ENCODE assay signal across 31 mouse cellular contexts in the genomic region with DNA sequence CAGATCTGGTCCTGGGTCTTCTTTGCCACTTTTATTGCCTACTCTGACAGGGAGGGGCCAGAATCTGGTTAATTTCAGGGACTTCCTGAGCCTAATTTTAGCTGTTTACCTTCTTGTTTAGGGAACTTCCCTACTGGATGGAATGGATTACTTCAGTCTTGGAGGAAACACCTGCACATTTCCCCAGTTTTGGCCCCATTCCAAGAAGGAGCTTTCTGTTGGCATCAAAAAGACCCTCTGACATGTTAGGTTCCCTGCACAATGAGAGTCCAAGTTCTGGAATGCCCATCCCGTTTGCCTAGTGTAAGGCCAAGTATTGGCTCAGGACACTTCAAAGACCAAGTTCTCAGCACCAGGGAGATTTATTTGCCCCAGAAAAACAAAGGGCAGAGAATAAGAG. TPM values are rescaled to one million over a fixed set of nuclear protein-coding genes. Genes with fewer than 3 reads are reported as not detected.
"Had no signal": no experiment of that assay in that cellular context is flagged by ENCODE, and none has a peak within 500 bp of the region (broad histone marks: within the 10 kb centered on the region; RNA-seq: fewer than 3 reads in every experiment).

No protein-coding gene starts in this region.

- H3K27me3 ChIP-seq: limb, embryonic 12.5 days; limb, embryonic 13.5 days; limb, embryonic 15.5 days; liver, embryonic 12.5 days; liver, embryonic 13.5 days; liver, embryonic 15.5 days; lung, embryonic 15.5 days; megakaryocyte, embryonic 14.5 days; midbrain, embryonic 12.5 days; midbrain, embryonic 13.5 days; midbrain, embryonic 15.5 days; neural tube, embryonic 12.5 days had no signal

- H3K9me3 ChIP-seq: limb, embryonic 10.5 days; limb, embryonic 15.5 days; liver, embryonic 12.5 days; liver, embryonic 15.5 days; lung, embryonic 15.5 days; midbrain, embryonic 15.5 days had no signal

- H3K27ac ChIP-seq: limb, embryonic 10.5 days; limb, embryonic 12.5 days; limb, embryonic 13.5 days; limb, embryonic 15.5 days; liver, embryonic 12.5 days; liver, embryonic 13.5 days; liver, embryonic 14.5 days; liver, embryonic 15.5 days; lung, embryonic 15.5 days; macrophage; midbrain, embryonic 10.5 days; midbrain, embryonic 12.5 days; midbrain, embryonic 13.5 days; midbrain, embryonic 15.5 days; neural tube, embryonic 12.5 days had no signal

- ATAC-seq: liver, embryonic 12.5 days; liver, postnatal 0 days; lung, postnatal 0 days; midbrain, embryonic 13.5 days; midbrain, embryonic 15.5 days; midbrain, embryonic 16.5 days had no signal

- DNase-seq: left cerebral cortex, postnatal 4 days; liver; liver, embryonic 13.5 days; liver, postnatal 0 days; lung, adult 18-20 months; lung, adult 2 months; lung, postnatal 14 days; lung, postnatal 36 days; lung, postnatal 4 days; midbrain, embryonic 14.5 days had no signal

- H3K4me2 ChIP-seq: limb, embryonic 12.5 days; limb, embryonic 13.5 days; limb, embryonic 15.5 days; liver, embryonic 11.5 days; liver, embryonic 12.5 days; liver, embryonic 13.5 days; liver, embryonic 15.5 days; lung, embryonic 15.5 days; midbrain, embryonic 11.5 days; midbrain, embryonic 12.5 days; midbrain, embryonic 13.5 days; midbrain, embryonic 15.5 days; neural tube, embryonic 12.5 days had no signal

- H3K4me3 ChIP-seq: limb, embryonic 10.5 days; limb, embryonic 12.5 days; limb, embryonic 13.5 days; limb, embryonic 15.5 days; liver, embryonic 12.5 days; liver, embryonic 13.5 days; liver, embryonic 15.5 days; lung, embryonic 15.5 days; megakaryocyte, embryonic 14.5 days; midbrain, embryonic 10.5 days; midbrain, embryonic 12.5 days; midbrain, embryonic 13.5 days; midbrain, embryonic 15.5 days; myocyte; neural tube, embryonic 12.5 days had no signal

- H3K9ac ChIP-seq: limb, embryonic 12.5 days; limb, embryonic 13.5 days; limb, embryonic 15.5 days; liver, embryonic 12.5 days; liver, embryonic 13.5 days; liver, embryonic 14.5 days; liver, embryonic 15.5 days; liver, postnatal 0 days; lung, embryonic 15.5 days; midbrain, embryonic 12.5 days; midbrain, embryonic 13.5 days; midbrain, embryonic 15.5 days; neural tube, embryonic 12.5 days had no signal

- H3K4me1 ChIP-seq: limb, embryonic 10.5 days; limb, embryonic 12.5 days; limb, embryonic 13.5 days; limb, embryonic 15.5 days; liver, embryonic 12.5 days; liver, embryonic 13.5 days; liver, embryonic 15.5 days; lung, embryonic 15.5 days; megakaryocyte, embryonic 14.5 days; midbrain, embryonic 13.5 days; midbrain, embryonic 15.5 days; neural tube, embryonic 12.5 days had no signal

- H3K36me3 ChIP-seq: limb, embryonic 10.5 days; limb, embryonic 12.5 days; limb, embryonic 13.5 days; limb, embryonic 15.5 days; liver, embryonic 12.5 days; liver, embryonic 13.5 days; liver, embryonic 15.5 days; lung, embryonic 15.5 days; midbrain, embryonic 10.5 days; midbrain, embryonic 12.5 days; midbrain, embryonic 13.5 days; midbrain, embryonic 15.5 days; neural tube, embryonic 12.5 days had no signal

RNA-seq across cellular contexts. Expression of gene Sh3bp4, which starts 14.0 kb away (rescaled TPM):
- total RNA-seq: megakaryocyte-erythroid progenitor cell, adult 5-6 weeks had no signal
